Mouse (Mus musculus) embryo, embryonic 11.5 days (tissue): ENCODE data around the gene Vmn1r34.
"Not testable (repeated sequence)": the region's sequence is repeated elsewhere in the genome, so short reads cannot be mapped to it uniquely, and the experiment has no call there.

Experiments used
- DNase-seq: peaks from one replicate; pipeline ENCODE4 v3.0.0-alpha.2; 2012; ENCODE audit warnings: low read depth, low spot score

The Vmn1r34 gene

DNA sequence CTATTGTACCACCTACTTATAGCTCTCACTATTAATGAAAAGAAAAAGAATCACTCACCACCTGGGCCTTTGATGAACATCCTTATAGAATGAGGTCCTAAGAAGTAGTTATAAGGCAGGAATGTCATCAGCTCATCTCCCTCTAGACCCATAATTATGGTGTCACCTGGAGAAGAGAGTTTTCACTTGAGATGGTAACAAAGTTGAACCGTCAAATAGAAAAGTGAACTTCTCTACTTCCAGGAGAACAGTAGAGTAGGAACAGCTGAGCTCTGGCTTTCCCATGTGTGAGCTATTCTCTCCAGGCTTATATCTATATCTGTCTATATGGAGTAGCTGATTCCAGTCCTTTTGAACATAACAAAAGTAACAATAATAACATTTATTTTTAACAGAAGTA, at the start of gene Vmn1r34:
TSS of gene Vmn1r34 (minus strand) at position 101 of the 400 bp plus-strand sequence.
- DNase-seq = no peak

DNA sequence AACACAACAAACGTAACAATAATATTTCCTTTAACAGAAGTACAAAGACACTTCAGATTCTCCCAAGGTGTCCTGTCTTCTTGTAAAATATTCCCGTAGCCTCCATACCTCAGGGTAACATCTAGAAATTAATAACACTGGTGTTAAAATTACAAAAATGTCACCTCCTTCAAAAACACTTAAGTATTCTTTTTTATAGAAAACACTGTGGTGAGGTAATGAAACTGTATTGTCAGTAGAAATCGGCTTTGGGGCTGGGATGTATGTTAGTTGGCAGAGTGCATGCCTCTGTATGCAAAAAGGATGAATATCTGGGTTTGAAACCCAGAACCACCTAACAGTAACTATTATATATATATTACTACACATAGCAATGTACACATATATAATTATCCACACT, 42.1 kb upstream of the Vmn1r34 start, which contains the start of gene Vmn1r35:
TSS of gene Vmn1r35 (minus strand) at position 101 of the 400 bp plus-strand sequence.
- DNase-seq = no peak

DNA sequence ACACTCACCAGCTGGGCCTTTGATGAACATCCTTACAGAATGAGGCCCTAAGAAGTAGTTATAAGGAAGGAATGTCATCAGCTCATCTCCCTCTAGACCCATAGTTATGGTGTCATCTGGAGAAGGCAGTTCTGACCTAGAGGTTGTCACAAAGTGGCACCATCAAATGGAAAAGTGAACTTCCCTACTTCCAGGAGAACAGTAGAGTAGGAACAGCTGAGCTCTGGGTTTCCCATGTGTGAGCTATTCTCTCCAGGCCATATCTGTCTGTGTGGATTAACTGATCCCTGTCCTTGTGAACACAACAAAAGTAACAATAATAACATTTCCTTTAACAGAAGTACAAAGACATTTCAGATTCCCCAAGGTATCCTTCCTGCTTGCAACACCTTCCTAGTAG, 25.5 kb downstream of the Vmn1r34 start, which contains the start of gene Vmn1r33:
TSS of gene Vmn1r33 (minus strand) at position 101 of the 400 bp plus-strand sequence.
- not testable (repeated sequence) for DNase-seq

DNA sequence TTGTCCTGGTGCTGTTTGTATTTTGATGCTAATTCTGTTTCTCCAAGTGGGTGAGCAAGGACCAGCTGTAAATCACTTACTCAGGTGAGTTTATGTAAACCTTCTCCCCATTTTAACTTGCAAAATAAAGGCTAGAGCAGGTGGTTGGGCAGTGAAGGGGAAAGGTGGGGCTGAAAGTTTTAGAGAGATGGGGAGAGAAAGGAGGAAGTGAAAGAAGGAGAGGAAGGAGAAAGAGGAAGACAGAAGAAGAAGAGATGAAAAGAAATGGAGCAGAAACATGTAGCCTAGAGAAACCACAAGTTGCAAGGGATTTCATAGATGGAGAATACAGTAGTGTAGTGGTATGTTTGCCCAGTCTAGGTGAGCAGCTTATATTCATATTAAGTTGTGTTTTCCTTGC, 47.9 kb downstream of the Vmn1r34 start:
- DNase-seq = no peak
